Mouse (Mus musculus) midbrain, postnatal 0 days (tissue): ENCODE results near the gene Slc17a7. TPM values are rescaled to one million over a fixed set of nuclear protein-coding genes. Genes with fewer than 3 reads are reported as not detected.

Experiments
- ATAC-seq: fragments of 200-750 bp; cut with Nextera tagmentation; 2 replicates; pipeline ENCODE4 v1.8.0; 2017; ENCODE audit warnings: moderate number of reproducible peaks, mild to moderate bottlenecking, moderate TSS enrichment, moderate library complexity; ENCODE audit not compliant: low FRiP score
- DNase-seq: peaks from one replicate; pipeline ENCODE4 v3.0.0-alpha.2; 2015; ENCODE audit warnings: low spot score
- H3K27ac ChIP-seq: fragments of 300-500 bp; sonication (generic); 2 replicates; pipeline ENCODE4 v1.5.1; 2014; ENCODE audit warnings: low read depth, mild to moderate bottlenecking, low read length, mixed read lengths
- H3K27me3 ChIP-seq: fragments of 300-500 bp; sonication (generic); 2 replicates; pipeline ENCODE4 v1.6.1; 2014; ENCODE audit warnings: low read length, control low read depth, mixed read lengths; ENCODE audit not compliant: insufficient read depth
- H3K36me3 ChIP-seq: fragments of 300-500 bp; sonication (generic); 2 replicates; pipeline ENCODE4 v1.6.1; 2014; ENCODE audit warnings: low read length, control low read depth, mixed read lengths; ENCODE audit not compliant: insufficient read depth
- H3K4me1 ChIP-seq: fragments of 300-500 bp; sonication (generic); 2 replicates; pipeline ENCODE4 v1.6.1; 2014; ENCODE audit warnings: mild to moderate bottlenecking, control low read depth, antibody characterized with exemption, low read length, mixed read lengths; ENCODE audit not compliant: insufficient read depth
- H3K4me2 ChIP-seq: fragments of 300-500 bp; sonication (generic); 2 replicates; pipeline ENCODE4 v1.6.1; 2014; ENCODE audit warnings: low read depth, mild to moderate bottlenecking, low read length, mixed read lengths; ENCODE audit not compliant: poor library complexity, severe bottlenecking
- H3K4me3 ChIP-seq: fragments of 300-500 bp; sonication (generic); 2 replicates; pipeline ENCODE4 v1.5.1; 2014; ENCODE audit warnings: low read depth, mild to moderate bottlenecking, low read length, moderate library complexity
- H3K9ac ChIP-seq: fragments of 300-500 bp; sonication (generic); replicated peaks from 2 replicates; pipeline ENCODE4 v1.6.1; 2014; ENCODE audit warnings: mild to moderate bottlenecking, low read length, moderate library complexity, mixed read lengths; ENCODE audit not compliant: poor library complexity, severe bottlenecking
- H3K9me3 ChIP-seq: fragments of 300-500 bp; sonication (generic); 2 replicates; pipeline ENCODE4 v1.6.1; 2016; ENCODE audit warnings: low read length, control low read depth
- CTCF ChIP-seq: IDR thresholded peaks from 2 replicates; pipeline ENCODE4 v1.5.1; 2016; ENCODE audit warnings: antibody characterized with exemption, mild to moderate bottlenecking
- WGBS: fragments of 180-500 bp; shearing (Covaris S2); extraction: QIAGEN DNeasy Blood & Tissue Kit; methylation state at CpG from one replicate; pipeline ENCODE4 v1.1.7; 2014; 5-methylcytosine and 5-hydroxymethylcytosine counted together
- polyA plus RNA-seq: library from polyadenylated mRNA; unstranded; fragments of >200 nt; fragmentation: Nextera tagmentation; extraction: Ambion mirVana; gene quantifications from 2 replicates; pipeline ENCODE4 v1.2.1, GENCODE M21; 2015
- total RNA-seq: library from RNA; depleted of rRNA; stranded (reverse); fragments of >200 nt; gene quantifications from 2 replicates; pipeline ENCODE4 v1.2.3, GENCODE M21; 2014

Gene Slc17a7
- total and polyA plus RNA-seq, 2 experiments from 2014 or later = 0.95 to 2.5 TPM

GRCm38 (mm10) chr7:45154993-45155514, 8.7 kb upstream of the Slc17a7 start:
- Histone ChIP-seq H3K27me3 (no peaks in the 10 kb centered on the region), H3K36me3 (peaks cover 23% of the 10 kb centered on the region), H3K9me3 (no peaks in the 10 kb centered on the region), H3K9ac (no peak overlapping the region), H3K27ac (peak overlapping the region; percentile 94; the same call in 1 of the 2 replicates), H3K4me1 (no peaks in the 10 kb centered on the region), H3K4me2 (peak overlapping the region; percentile 69), H3K4me3 (peak overlapping the region; percentile 58)
- WGBS = 79% methylated on average over 12 of the region's 12 CpGs
- ATAC-seq (peak; percentile 55; the same call in 1 of the 2 replicates), DNase-seq (peak; percentile 46)
- peak; percentile 73 for TF ChIP-seq CTCF

GRCm38 (mm10) chr7:45155590-45155989, 8.2 kb upstream of the Slc17a7 start:
- ATAC-seq (no peak), DNase-seq (no peak)
- Histone ChIP-seq H3K9me3 (no peaks in the 10 kb centered on the region), H3K9ac (no peak overlapping the region), H3K4me1 (no peaks in the 10 kb centered on the region), H3K4me2 (peak overlapping the region; percentile 69), H3K4me3 (no peak overlapping the region), H3K36me3 (peaks cover 28% of the 10 kb centered on the region), H3K27me3 (no peaks in the 10 kb centered on the region), H3K27ac (no peak overlapping the region)
- TF ChIP-seq CTCF = no peak
- 87% methylated on average over 9 of the region's 9 CpGs for WGBS

- Histone ChIP-seq H3K9ac (no peak overlapping the region), H3K4me1 (no peaks in the 10 kb centered on the region), H3K27me3 (no peaks in the 10 kb centered on the region), H3K27ac (no peak overlapping the region), H3K4me2 (no peak overlapping the region), H3K4me3 (no peak overlapping the region), H3K36me3 (peaks cover 28% of the 10 kb centered on the region), H3K9me3 (no peaks in the 10 kb centered on the region)
- ATAC-seq (no peak), DNase-seq (no peak)
- WGBS = 95% methylated on average over 15 of the region's 15 CpGs
- TF ChIP-seq CTCF = no peak
Observed at GRCm38 (mm10) chr7:45156206-45156605, 7.5 kb upstream of the Slc17a7 start.

- no peak for DNase-seq
- 87% methylated on average over 14 of the region's 14 CpGs for WGBS
- ATAC-seq = no peak
Observed at GRCm38 (mm10) chr7:45157459-45157858, 6.3 kb upstream of the Slc17a7 start.

GRCm38 (mm10) chr7:45158991-45159390, 4.8 kb upstream of the Slc17a7 start:
- H3K4me1 ChIP-seq = peaks cover 8% of the 10 kb centered on the region; the same call in 1 of the 2 replicates
- no peak overlapping the region for H3K4me3 ChIP-seq
- H3K27ac ChIP-seq = no peak overlapping the region
- TF ChIP-seq CTCF = no peak
- no peak for DNase-seq
- peaks cover 28% of the 10 kb centered on the region for H3K36me3 ChIP-seq
- peaks cover 3% of the 10 kb centered on the region; the same call in 1 of the 2 replicates for H3K27me3 ChIP-seq
- no peak overlapping the region for H3K9ac ChIP-seq
- 92% methylated on average over 6 of the region's 6 CpGs for WGBS
- H3K9me3 ChIP-seq = no peaks in the 10 kb centered on the region
- ATAC-seq = no peak
- H3K4me2 ChIP-seq = no peak overlapping the region

More at GRCm38 (mm10) chr7:45157459-45157858, 6.3 kb upstream of the Slc17a7 start:
- no peak for TF ChIP-seq CTCF
- Histone ChIP-seq H3K9me3 (no peaks in the 10 kb centered on the region), H3K4me3 (no peak overlapping the region), H3K9ac (no peak overlapping the region), H3K36me3 (peaks cover 28% of the 10 kb centered on the region), H3K4me1 (0 out of 2 replicates have a peak, but pooled peaks cover 3% of the 10 kb centered on the region), H3K27me3 (no peaks in the 10 kb centered on the region), H3K27ac (no peak overlapping the region), H3K4me2 (no peak overlapping the region)

- H3K9me3 ChIP-seq = no peaks in the 10 kb centered on the region
- no peak overlapping the region for H3K4me3 ChIP-seq
- H3K27me3 ChIP-seq = peaks cover 17% of the 10 kb centered on the region
- H3K9ac ChIP-seq = no peak overlapping the region
- no peak for TF ChIP-seq CTCF
- no peak overlapping the region for H3K27ac ChIP-seq
- ATAC-seq (no peak), DNase-seq (no peak)
- peaks cover 28% of the 10 kb centered on the region for H3K36me3 ChIP-seq
- 96% methylated on average over 6 of the region's 6 CpGs for WGBS
- no peak overlapping the region for H3K4me2 ChIP-seq
- H3K4me1 ChIP-seq = peaks cover 8% of the 10 kb centered on the region; the same call in 1 of the 2 replicates
Observed at GRCm38 (mm10) chr7:45160316-45160800, 3.4 kb upstream of the Slc17a7 start.
